Mouse (Mus musculus) intestine, embryonic 15.5 days (tissue): ENCODE measurements around the gene Dcst2. TPM values are rescaled to one million over a fixed set of nuclear protein-coding genes. Genes with fewer than 3 reads are reported as not detected.

Experiments used
- ATAC-seq: fragments of 200-750 bp; cut with Nextera tagmentation; 2 replicates; pipeline ENCODE4 v1.8.0; 2017; ENCODE audit warnings: moderate TSS enrichment, moderate library complexity
- H3K27ac ChIP-seq: fragments of 300-500 bp; sonication (generic); 2 replicates; pipeline ENCODE4 v1.5.1; 2015; ENCODE audit warnings: mild to moderate bottlenecking, inconsistent platforms
- H3K27me3 ChIP-seq: fragments of 300-500 bp; sonication (generic); replicated peaks from 2 replicates; pipeline ENCODE4 v1.6.1; 2015; ENCODE audit warnings: inconsistent platforms
- H3K36me3 ChIP-seq: fragments of 300-500 bp; sonication (generic); 2 replicates; pipeline ENCODE4 v1.6.1; 2015; ENCODE audit warnings: inconsistent platforms
- H3K4me1 ChIP-seq: fragments of 300-500 bp; sonication (generic); replicated peaks from 2 replicates; pipeline ENCODE4 v1.6.1; 2015; ENCODE audit warnings: inconsistent platforms
- H3K4me2 ChIP-seq: fragments of 300-500 bp; sonication (generic); replicated peaks from 2 replicates; pipeline ENCODE4 v1.6.1; 2015; ENCODE audit warnings: mild to moderate bottlenecking, inconsistent platforms
- H3K4me3 ChIP-seq: fragments of 300-500 bp; sonication (generic); replicated peaks from 2 replicates; pipeline ENCODE4 v1.5.1; 2015; ENCODE audit warnings: inconsistent platforms
- H3K9ac ChIP-seq: fragments of 300-500 bp; sonication (generic); 2 replicates; pipeline ENCODE4 v1.6.1; 2015; ENCODE audit warnings: inconsistent platforms
- H3K9me3 ChIP-seq: fragments of 300-500 bp; sonication (generic); 2 replicates; pipeline ENCODE4 v1.6.1; 2016; ENCODE audit warnings: inconsistent platforms
- WGBS: fragments of 180-500 bp; shearing (Covaris S2); methylation state at CpG from one replicate; pipeline ENCODE4 v1.1.7; 2015; 5-methylcytosine and 5-hydroxymethylcytosine counted together
- polyA plus RNA-seq: library from polyadenylated mRNA; unstranded; fragments of >200 nt; fragmentation: Nextera tagmentation; extraction: Ambion mirVana; gene quantifications from 2 replicates; pipeline ENCODE4 v1.2.1, GENCODE M21; 2015

The Dcst2 gene
- polyA plus RNA-seq, 1 experiment from 2014 or later, result 1.5 TPM

- 17% methylated on average over 6 of the region's 6 CpGs for WGBS
- Histone ChIP-seq H3K4me2 (peak overlapping the region; percentile 85), H3K9me3 (no peaks in the 10 kb centered on the region), H3K9ac (peak overlapping the region; percentile 93), H3K27ac (peak overlapping the region; percentile 93; the same call in 1 of the 2 replicates), H3K4me1 (peaks cover 57% of the 10 kb centered on the region), H3K4me3 (peak overlapping the region; percentile 92), H3K27me3 (no peaks in the 10 kb centered on the region), H3K36me3 (peaks cover 13% of the 10 kb centered on the region)
- no peak for ATAC-seq
Observed at GRCm38 (mm10) chr3:89336529-89336928, 25.2 kb upstream of the Dcst2 start.

- ATAC-seq, result no peak; the same call in 1 of the 2 replicates
- Histone ChIP-seq H3K4me2 (peak overlapping the region; percentile 85), H3K27ac (peak overlapping the region; percentile 93), H3K9me3 (no peaks in the 10 kb centered on the region), H3K27me3 (no peaks in the 10 kb centered on the region), H3K4me3 (peak overlapping the region; percentile 92), H3K36me3 (peaks cover 13% of the 10 kb centered on the region), H3K4me1 (peaks cover 51% of the 10 kb centered on the region), H3K9ac (peak overlapping the region; percentile 93)
- under 1% methylated on average over 18 of the region's 21 CpGs for WGBS
Observed at GRCm38 (mm10) chr3:89337062-89337720, 24.6 kb upstream of the Dcst2 start.

GRCm38 (mm10) chr3:89337721-89338578 is 23.8 kb upstream of the Dcst2 start, which contains the start of gene Efna4:
TSS of gene Efna4 (minus strand) at chr3:89338028.
- H3K4me3 ChIP-seq, result peak within 1 kb of the TSS; percentile 92
- no peaks in the 10 kb centered on the region for H3K9me3 ChIP-seq
- peaks cover 44% of the 10 kb centered on the region for H3K4me1 ChIP-seq
- peak within 1 kb of the TSS; percentile 85 for H3K4me2 ChIP-seq
- H3K36me3 ChIP-seq, result peaks cover 13% of the 10 kb centered on the region
- H3K27ac ChIP-seq, result peak within 1 kb of the TSS; percentile 93
- peak within 1 kb of the TSS; percentile 93 for H3K9ac ChIP-seq
- under 1% methylated on average over 44 of the region's 44 CpGs for WGBS
- no peaks in the 10 kb centered on the region for H3K27me3 ChIP-seq
- peak; percentile 83 for ATAC-seq

GRCm38 (mm10) chr3:89339416-89339815 is 22.4 kb upstream of the Dcst2 start:
- peaks cover 40% of the 10 kb centered on the region for H3K4me1 ChIP-seq
- peak; percentile 10; the same call in 1 of the 2 replicates for ATAC-seq
- H3K4me2 ChIP-seq, result peak overlapping the region; percentile 85
- no peaks in the 10 kb centered on the region for H3K27me3 ChIP-seq
- H3K9me3 ChIP-seq, result no peaks in the 10 kb centered on the region
- H3K9ac ChIP-seq, result no peak overlapping the region
- no peak overlapping the region; the same call in 1 of the 2 replicates for H3K4me3 ChIP-seq
- 24% methylated on average over 8 of the region's 8 CpGs for WGBS
- H3K27ac ChIP-seq, result 0 out of 2 replicates have a peak overlapping the region, but pooled peaks have one; percentile 36
- H3K36me3 ChIP-seq, result peaks cover 6% of the 10 kb centered on the region; the same call in 1 of the 2 replicates

GRCm38 (mm10) chr3:89340465-89340864 is 21.3 kb upstream of the Dcst2 start:
- H3K4me3 ChIP-seq, result peak overlapping the region; percentile 25
- H3K4me1 ChIP-seq, result peaks cover 40% of the 10 kb centered on the region
- no peak overlapping the region for H3K27ac ChIP-seq
- 3% methylated on average over 11 of the region's 11 CpGs for WGBS
- H3K9ac ChIP-seq, result 0 out of 2 replicates have a peak overlapping the region, but pooled peaks have one; percentile 28
- no peaks in the 10 kb centered on the region for H3K36me3 ChIP-seq
- ATAC-seq, result peak; percentile 21
- peak overlapping the region; percentile 85 for H3K4me2 ChIP-seq
- H3K9me3 ChIP-seq, result no peaks in the 10 kb centered on the region
- H3K27me3 ChIP-seq, result no peaks in the 10 kb centered on the region

- Histone ChIP-seq H3K4me3 (no peak overlapping the region), H3K27me3 (no peaks in the 10 kb centered on the region), H3K27ac (no peak overlapping the region), H3K4me1 (peaks cover 32% of the 10 kb centered on the region), H3K36me3 (no peaks in the 10 kb centered on the region), H3K9ac (no peak overlapping the region), H3K4me2 (no peak overlapping the region), H3K9me3 (no peaks in the 10 kb centered on the region)
- no peak for ATAC-seq
- WGBS, result 91% methylated on average over 4 of the region's 4 CpGs
Observed at GRCm38 (mm10) chr3:89341794-89342193, 20.0 kb upstream of the Dcst2 start.

- no peak for ATAC-seq
- Histone ChIP-seq H3K4me2 (no peak overlapping the region), H3K27me3 (no peaks in the 10 kb centered on the region; the same call in 1 of the 2 replicates), H3K27ac (no peak overlapping the region), H3K4me1 (peaks cover 26% of the 10 kb centered on the region), H3K36me3 (no peaks in the 10 kb centered on the region), H3K9me3 (no peaks in the 10 kb centered on the region), H3K9ac (no peak overlapping the region), H3K4me3 (no peak overlapping the region)
- 85% methylated on average over 7 of the region's 7 CpGs for WGBS
Observed at GRCm38 (mm10) chr3:89343279-89343678, 18.5 kb upstream of the Dcst2 start.

- ATAC-seq, result no peak
- Histone ChIP-seq H3K9me3 (no peaks in the 10 kb centered on the region), H3K27ac (no peak overlapping the region), H3K9ac (no peak overlapping the region), H3K4me2 (no peak overlapping the region), H3K4me3 (no peak overlapping the region), H3K4me1 (peaks cover 14% of the 10 kb centered on the region), H3K36me3 (no peaks in the 10 kb centered on the region), H3K27me3 (no peaks in the 10 kb centered on the region; the same call in 1 of the 2 replicates)
- WGBS, result 81% methylated on average over 10 of the region's 10 CpGs
Observed at GRCm38 (mm10) chr3:89346815-89347540, 14.8 kb upstream of the Dcst2 start.

GRCm38 (mm10) chr3:89347916-89348315 is 13.9 kb upstream of the Dcst2 start:
- Histone ChIP-seq H3K27me3 (no peaks in the 10 kb centered on the region; the same call in 1 of the 2 replicates), H3K4me3 (no peak overlapping the region), H3K4me2 (peak overlapping the region; percentile 99), H3K36me3 (no peaks in the 10 kb centered on the region), H3K9ac (no peak overlapping the region), H3K9me3 (no peaks in the 10 kb centered on the region), H3K4me1 (peaks cover 14% of the 10 kb centered on the region), H3K27ac (0 out of 2 replicates have a peak overlapping the region, but pooled peaks have one; percentile 17)
- no peak for ATAC-seq
- WGBS, result 75% methylated on average over 1 of the region's 1 CpGs

- 2% methylated on average over 38 of the region's 38 CpGs for WGBS
- Histone ChIP-seq H3K9me3 (no peaks in the 10 kb centered on the region), H3K4me2 (peak overlapping the region; percentile 99), H3K4me3 (peak overlapping the region; percentile 69), H3K27ac (peak overlapping the region; percentile 24; the same call in 1 of the 2 replicates), H3K27me3 (no peaks in the 10 kb centered on the region; the same call in 1 of the 2 replicates), H3K9ac (peak overlapping the region; percentile 71), H3K36me3 (no peaks in the 10 kb centered on the region), H3K4me1 (peaks cover 14% of the 10 kb centered on the region)
- ATAC-seq, result peak; percentile 60
Observed at GRCm38 (mm10) chr3:89348911-89349868, 12.6 kb upstream of the Dcst2 start.
